15 mouse cellular contexts compared by ENCODE assay signal in the genomic region with DNA sequence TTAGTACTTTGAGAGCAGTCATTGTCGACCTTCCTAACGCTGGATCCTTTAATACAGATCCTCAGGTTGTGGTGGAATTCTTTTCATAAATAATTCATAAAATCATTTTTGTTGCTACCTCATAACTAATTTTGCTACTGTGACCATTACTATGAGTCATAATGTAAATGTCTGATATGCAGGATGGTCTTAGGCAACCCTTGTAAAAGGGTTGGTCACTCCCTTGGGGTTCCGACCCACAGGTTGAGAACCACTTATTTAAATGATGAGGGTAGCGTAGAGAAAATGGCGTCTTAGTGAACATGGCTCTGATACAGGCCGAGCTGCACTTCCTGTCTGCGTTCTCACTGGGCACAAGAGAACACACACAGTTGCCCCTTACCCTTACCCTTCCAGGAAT.
"Had no signal": no experiment of that assay in that cellular context is flagged by ENCODE, and none has a peak within 500 bp of the region (broad histone marks: within the 10 kb centered on the region; RNA-seq: fewer than 3 reads in every experiment).

No protein-coding gene starts in this region.

- H3K27ac ChIP-seq: liver, embryonic 14.5 days; midbrain, embryonic 10.5 days; midbrain, embryonic 13.5 days; neural tube, embryonic 12.5 days; stomach, embryonic 15.5 days; stomach, postnatal 0 days had no signal

- H3K4me1 ChIP-seq: midbrain, embryonic 13.5 days; neural tube, embryonic 12.5 days; stomach, embryonic 15.5 days had no signal

- H3K36me3 ChIP-seq: midbrain, embryonic 10.5 days; midbrain, embryonic 13.5 days; neural tube, embryonic 12.5 days; stomach, embryonic 15.5 days had no signal

- H3K9ac ChIP-seq: liver, embryonic 14.5 days; lung, embryonic 14.5 days; midbrain, embryonic 13.5 days; neural tube, embryonic 12.5 days; stomach, embryonic 15.5 days had no signal

- DNase-seq: lung, adult 18-20 months; lung, embryonic 14.5 days; lung, postnatal 10 days; lung, postnatal 4 days; right cerebral cortex, postnatal 14 days; thymus, adult 2 months; thymus, postnatal 25 days; thymus, postnatal 4 days had no signal

- H3K4me2 ChIP-seq: lung, embryonic 14.5 days; midbrain, embryonic 13.5 days; neural tube, embryonic 12.5 days; stomach, embryonic 15.5 days had no signal

- ATAC-seq: midbrain, embryonic 13.5 days; midbrain, embryonic 16.5 days had no signal

- H3K4me3 ChIP-seq: midbrain, embryonic 10.5 days; midbrain, embryonic 13.5 days; neural tube, embryonic 12.5 days; stomach, embryonic 15.5 days had no signal

- H3K27me3 ChIP-seq: midbrain, embryonic 13.5 days; neural tube, embryonic 12.5 days; stomach, embryonic 15.5 days had no signal

- H3K9me3 ChIP-seq: midbrain, embryonic 10.5 days; midbrain, embryonic 13.5 days; neural tube, embryonic 12.5 days; stomach, embryonic 15.5 days had no signal
